Mouse (Mus musculus) ES-E14 (cell line): ENCODE results near the gene Fcrl1. TPM values are rescaled to one million over a fixed set of nuclear protein-coding genes. Genes with fewer than 3 reads are reported as not detected.
A peak's percentile ranks its signal among the peaks of the same experiment; 100 is the strongest.
"Not testable (repeated sequence)": the region's sequence is repeated elsewhere in the genome, so short reads cannot be mapped to it uniquely, and the experiment has no call there.

Experiments
- DNase-seq: peaks from one replicate; pipeline ENCODE4 v3.0.0-alpha.2; 2013; ENCODE audit warnings: low read depth, low spot score
- H3K27ac ChIP-seq: 2 replicates; pipeline ENCODE4 v1.5.1; 2012; ENCODE audit warnings: low read depth, mild to moderate bottlenecking, low read length, moderate library complexity, mixed read lengths; ENCODE audit not compliant: poor library complexity, insufficient read depth, severe bottlenecking
- H3K36me3 ChIP-seq: 2 replicates; pipeline ENCODE4 v1.6.1; 2012; ENCODE audit warnings: mild to moderate bottlenecking, low read length, moderate library complexity, mixed read lengths; ENCODE audit not compliant: control insufficient read depth, poor library complexity, insufficient read depth, severe bottlenecking
- H3K4me1 ChIP-seq, 2 experiments: fragments of 150-350 bp in 1 of 2; sonication (generic) in 1 of 2; 2 replicates each; pipeline ENCODE4 v1.6.1; 2012; ENCODE audit warnings: low read length in 2 of 2, mild to moderate bottlenecking in 1 of 2, mixed read lengths in 1 of 2; ENCODE audit not compliant: control insufficient read depth in 2 of 2, insufficient read depth in 2 of 2, poor library complexity in 1 of 2
- H3K4me3 ChIP-seq, 2 experiments: fragments of 150-350 bp in 1 of 2; sonication (generic) in 1 of 2; 2 replicates each; pipeline ENCODE4 v1.5.1; 2012; ENCODE audit warnings: low read length in 2 of 2, low read depth in 1 of 2, mild to moderate bottlenecking in 1 of 2, mixed read lengths in 1 of 2; ENCODE audit not compliant: insufficient read depth in 1 of 2, poor library complexity in 1 of 2, severe bottlenecking in 1 of 2
- H3K9ac ChIP-seq: 2 replicates; pipeline ENCODE4 v1.6.1; 2012; ENCODE audit warnings: low read depth, mild to moderate bottlenecking, low read length, mixed read lengths; ENCODE audit not compliant: poor library complexity, insufficient read depth, severe bottlenecking
- H3K9me3 ChIP-seq: fragments of 150-350 bp; sonication (generic); 2 replicates; pipeline ENCODE4 v1.6.1; 2012; ENCODE audit warnings: low read depth, mild to moderate bottlenecking, low read length; ENCODE audit not compliant: control insufficient read depth, insufficient read depth
- CHD2 ChIP-seq: IDR thresholded peaks from 2 replicates; pipeline ENCODE4 v1.6.1; 2014; ENCODE audit warnings: mild to moderate bottlenecking, low read depth, low read length, inconsistent platforms
- HCFC1 ChIP-seq: IDR thresholded peaks from 2 replicates; pipeline ENCODE4 v1.6.1; 2012; ENCODE audit warnings: low read length, inconsistent platforms, borderline replicate concordance; ENCODE audit not compliant: insufficient read depth
- MAFK ChIP-seq: IDR thresholded peaks from 2 replicates; pipeline ENCODE4 v1.6.1; 2014; ENCODE audit warnings: mild to moderate bottlenecking, low read depth, low read length, inconsistent platforms; ENCODE audit not compliant: insufficient read depth
- ZC3H11A ChIP-seq: IDR thresholded peaks from 2 replicates; pipeline ENCODE4 v1.6.1; 2012; ENCODE audit warnings: low read depth, mild to moderate bottlenecking, inconsistent platforms, low read length, borderline replicate concordance
- ZNF384 ChIP-seq: IDR thresholded peaks from 2 replicates; pipeline ENCODE4 v1.6.1; 2012; ENCODE audit warnings: low read depth, low read length, inconsistent platforms
- in situ Hi-C, 2 experiments: fragments of 600-800 bp; cut with MboI; formaldehyde crosslinking; loops; one replicate each; pipeline ENCODE4 v1.15.1; 2025; ENCODE audit warnings: low sequenced_read_pairs in 2 of 2, inconsistent platforms in 1 of 2; ENCODE audit not compliant: unreplicated experiment in 2 of 2
- total RNA-seq: library from RNA; depleted of rRNA; stranded (reverse); fragments of 300-350 nt; gene quantifications from 2 replicates; pipeline ENCODE4 v1.2.3, GENCODE M21; 2012

Fcrl1 gene
- total RNA-seq, 1 experiment, result 0.27 TPM

DNA sequence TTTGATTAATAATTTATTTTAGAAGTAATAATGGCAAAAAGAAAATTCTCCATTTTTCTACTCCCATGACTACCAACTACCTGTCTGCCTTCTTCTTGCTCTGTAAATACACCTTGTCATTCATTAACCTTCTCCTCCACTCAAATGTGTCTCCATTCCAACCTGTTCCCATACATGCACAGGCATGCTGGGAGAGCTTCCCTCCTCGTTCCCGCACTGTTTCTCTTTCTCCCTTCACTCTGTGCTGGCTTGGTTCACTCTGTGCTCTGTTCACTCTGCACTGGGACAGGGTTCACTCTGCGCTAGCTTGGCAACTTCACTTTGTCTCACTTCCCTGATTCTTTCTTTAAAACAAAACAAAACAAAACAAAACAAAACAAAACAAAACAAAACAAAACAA, 1.0 kb downstream of the Fcrl1 start:
- no peak overlapping the region for H3K4me3 ChIP-seq
- no peak overlapping the region; the same call in 1 of the 2 replicates for H3K27ac ChIP-seq
- in situ Hi-C loops, result no loop called here
- H3K9me3 ChIP-seq, result no peaks in the 10 kb centered on the region
- peak; percentile 0 for DNase-seq
- TF ChIP-seq MAFK (no peak), HCFC1 (no peak), ZC3H11A (no peak), CHD2 (no peak), ZNF384 (no peak)
- H3K36me3 ChIP-seq, result no peaks in the 10 kb centered on the region
- no peak overlapping the region for H3K9ac ChIP-seq
- H3K4me1 ChIP-seq, result peaks cover 3 to 10% of the 10 kb centered on the region in 2 experiments; a peak in 2 of 4 replicates

DNA sequence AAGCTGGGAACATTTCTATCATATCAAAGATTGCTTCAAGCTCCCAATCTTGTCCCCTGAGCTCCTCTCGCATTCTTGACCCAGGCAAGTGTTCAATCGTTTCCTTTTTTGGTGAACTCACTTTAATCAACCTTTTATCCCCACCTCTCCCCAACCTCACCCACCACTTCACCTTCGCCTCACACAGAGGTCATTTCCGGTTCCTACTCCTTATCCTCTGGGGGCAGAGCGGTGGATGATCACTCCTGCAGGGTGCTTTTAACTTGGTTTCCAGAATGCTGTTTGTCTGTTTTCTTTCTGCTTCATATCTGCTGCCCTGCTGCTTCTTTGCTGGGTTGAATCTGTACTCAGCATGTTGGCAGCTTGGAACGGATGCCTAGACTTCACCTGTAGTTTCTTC, 1.5 kb downstream of the Fcrl1 start:
- Histone ChIP-seq H3K9ac (no peak overlapping the region), H3K36me3 (no peaks in the 10 kb centered on the region), H3K27ac (no peak overlapping the region), H3K4me3 (no peak overlapping the region), H3K9me3 (no peaks in the 10 kb centered on the region), H3K4me1 (peaks cover 3 to 10% of the 10 kb centered on the region in 2 experiments; a peak in 2 of 4 replicates)
- peak; percentile 13 for DNase-seq
- in situ Hi-C loops, result no loop called here
- no peak for TF ChIP-seq ZC3H11A
- no peak for TF ChIP-seq MAFK

DNA sequence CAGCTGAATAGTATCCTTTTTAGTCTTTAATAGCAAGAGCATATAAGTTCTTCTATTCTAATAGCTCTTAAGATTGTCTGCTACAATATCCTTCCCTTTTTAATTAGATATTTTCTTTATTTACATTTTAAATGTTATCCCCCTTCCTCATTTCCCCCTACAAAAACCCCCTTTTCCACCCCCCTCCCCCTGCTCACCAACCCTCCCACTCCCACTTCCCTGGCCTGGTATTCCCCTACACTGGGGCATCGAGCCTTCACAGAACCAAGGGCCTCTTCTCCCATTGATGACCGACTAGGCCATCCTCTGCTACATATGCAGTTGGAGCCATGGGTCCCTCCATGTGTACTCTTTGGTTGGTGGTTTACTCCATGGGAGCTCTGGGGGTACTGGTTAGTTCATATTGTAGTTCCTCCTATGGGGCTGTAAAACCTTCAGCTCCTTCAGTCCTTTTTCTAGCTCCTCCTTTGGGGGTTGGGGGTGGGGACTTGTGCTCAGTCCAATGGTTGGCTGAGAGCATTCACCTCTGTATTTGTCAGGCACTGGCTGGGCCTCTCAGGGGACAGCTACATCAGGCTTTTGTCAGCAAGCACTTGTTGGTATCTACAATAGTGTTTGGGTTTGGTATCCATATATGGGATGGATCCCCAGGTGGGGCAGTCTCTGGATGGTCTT, 3.6 kb downstream of the Fcrl1 start:
- H3K9me3 ChIP-seq, H3K27ac ChIP-seq, H3K36me3 ChIP-seq, DNase-seq, H3K4me3 ChIP-seq, H3K9ac ChIP-seq, in situ Hi-C loops, H3K4me1 ChIP-seq: not testable (repeated sequence)

- no peak for DNase-seq
- in situ Hi-C loops, result no loop called here
These were observed 5.9 kb downstream of the Fcrl1 start for GRCm38 (mm10) chr3:87381806-87382712.

More at GRCm38 (mm10) chr3:87381806-87382712, 5.9 kb downstream of the Fcrl1 start:
- no peak overlapping the region for H3K27ac ChIP-seq
- no peak for TF ChIP-seq ZC3H11A
- TF ChIP-seq MAFK, result no peak
- no peak for TF ChIP-seq CHD2
- no peak for TF ChIP-seq ZNF384
- no peak for TF ChIP-seq HCFC1
- H3K9me3 ChIP-seq, result no peaks in the 10 kb centered on the region
- H3K36me3 ChIP-seq, result no peaks in the 10 kb centered on the region
- H3K9ac ChIP-seq, result no peak overlapping the region
- peaks cover 2 to 7% of the 10 kb centered on the region in 2 experiments; a peak in 2 of 4 replicates for H3K4me1 ChIP-seq
- H3K4me3 ChIP-seq, result no peak overlapping the region
